Mouse (Mus musculus) lung, postnatal 0 days (tissue): ENCODE results near the gene Pou2f2. TPM values are rescaled to one million over a fixed set of nuclear protein-coding genes. Genes with fewer than 3 reads are reported as not detected.
A peak's percentile ranks its signal among the peaks of the same experiment; 100 is the strongest.

ENCODE experiments used
- ATAC-seq: fragments of 200-750 bp; cut with Nextera tagmentation; 2 replicates; pipeline ENCODE4 v1.8.0; 2017; ENCODE audit warnings: moderate library complexity
- DNase-seq: peaks from one replicate; pipeline ENCODE4 v3.0.0-alpha.2; 2016; ENCODE audit warnings: low spot score
- H3K27ac ChIP-seq: fragments of 300-500 bp; sonication (generic); 2 replicates; pipeline ENCODE4 v1.5.1; 2014; ENCODE audit warnings: antibody characterized with exemption, mild to moderate bottlenecking, low read length, mixed read lengths
- H3K27me3 ChIP-seq: fragments of 300-500 bp; sonication (generic); replicated peaks from 2 replicates; pipeline ENCODE4 v1.6.1; 2014; ENCODE audit warnings: low read length, mixed read lengths; ENCODE audit not compliant: insufficient read depth
- H3K36me3 ChIP-seq: fragments of 300-500 bp; sonication (generic); 2 replicates; pipeline ENCODE4 v1.6.1; 2014; ENCODE audit warnings: low read length, mixed read lengths; ENCODE audit not compliant: insufficient read depth
- H3K4me1 ChIP-seq: fragments of 300-500 bp; sonication (generic); 2 replicates; pipeline ENCODE4 v1.6.1; 2014; ENCODE audit warnings: antibody characterized with exemption, low read depth, low read length, mixed read lengths; ENCODE audit not compliant: insufficient read depth
- H3K4me2 ChIP-seq: fragments of 300-500 bp; sonication (generic); replicated peaks from 2 replicates; pipeline ENCODE4 v1.6.1; 2014; ENCODE audit warnings: low read depth, mild to moderate bottlenecking, low read length, moderate library complexity, mixed read lengths
- H3K4me3 ChIP-seq: fragments of 300-500 bp; sonication (generic); 2 replicates; pipeline ENCODE4 v1.5.1; 2014; ENCODE audit warnings: low read depth, low read length
- H3K9ac ChIP-seq: fragments of 300-500 bp; sonication (generic); replicated peaks from 2 replicates; pipeline ENCODE4 v1.6.1; 2014; ENCODE audit warnings: low read depth, mild to moderate bottlenecking
- H3K9me3 ChIP-seq: fragments of 300-500 bp; sonication (generic); 2 replicates; pipeline ENCODE4 v1.6.1; 2016; ENCODE audit warnings: low read length, mixed read lengths
- CTCF ChIP-seq: IDR thresholded peaks from 2 replicates; pipeline ENCODE4 v1.5.1; 2016; ENCODE audit warnings: antibody characterized with exemption, mild to moderate bottlenecking
- EP300 ChIP-seq: IDR thresholded peaks from 2 replicates; pipeline ENCODE4 v1.6.1; 2016; ENCODE audit warnings: antibody characterized with exemption, mild to moderate bottlenecking, control low read depth
- WGBS: fragments of 180-500 bp; shearing (Covaris S2); extraction: QIAGEN DNeasy Blood & Tissue Kit; methylation state at CpG from one replicate; pipeline ENCODE4 v1.1.7; 2014; 5-methylcytosine and 5-hydroxymethylcytosine counted together
- polyA plus RNA-seq: library from polyadenylated mRNA; unstranded; fragments of >200 nt; fragmentation: Nextera tagmentation; extraction: Ambion mirVana; gene quantifications from 2 replicates; pipeline ENCODE4 v1.2.1, GENCODE M21; 2015

The Pou2f2 gene
- polyA plus RNA-seq, 1 experiment from 2014 or later: 0.98 TPM

DNA sequence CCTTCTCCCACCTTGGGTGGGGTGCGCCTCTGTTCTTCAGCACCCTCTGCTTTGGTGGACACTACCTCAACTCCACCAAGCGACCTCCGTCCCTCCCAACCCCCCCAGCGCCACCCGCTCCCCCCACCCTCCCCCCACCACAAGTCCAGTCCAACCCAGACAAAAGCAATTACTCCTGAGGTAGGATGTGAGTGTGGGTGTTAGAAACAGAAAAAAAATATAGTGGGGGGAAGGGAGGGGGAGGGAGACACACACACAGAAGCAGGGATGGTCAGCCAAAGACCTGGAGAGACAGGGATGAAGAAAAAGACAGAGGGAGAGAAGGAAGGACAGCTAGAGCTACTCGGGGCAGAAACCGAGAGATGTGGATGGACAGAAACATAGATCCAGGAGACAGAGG lies 25.7 kb downstream of the Pou2f2 start:
- no peak for ATAC-seq
- WGBS: 29% methylated on average over 7 of the region's 7 CpGs
- peaks cover 6% of the 10 kb centered on the region; the same call in 1 of the 2 replicates for H3K27me3 ChIP-seq

DNA sequence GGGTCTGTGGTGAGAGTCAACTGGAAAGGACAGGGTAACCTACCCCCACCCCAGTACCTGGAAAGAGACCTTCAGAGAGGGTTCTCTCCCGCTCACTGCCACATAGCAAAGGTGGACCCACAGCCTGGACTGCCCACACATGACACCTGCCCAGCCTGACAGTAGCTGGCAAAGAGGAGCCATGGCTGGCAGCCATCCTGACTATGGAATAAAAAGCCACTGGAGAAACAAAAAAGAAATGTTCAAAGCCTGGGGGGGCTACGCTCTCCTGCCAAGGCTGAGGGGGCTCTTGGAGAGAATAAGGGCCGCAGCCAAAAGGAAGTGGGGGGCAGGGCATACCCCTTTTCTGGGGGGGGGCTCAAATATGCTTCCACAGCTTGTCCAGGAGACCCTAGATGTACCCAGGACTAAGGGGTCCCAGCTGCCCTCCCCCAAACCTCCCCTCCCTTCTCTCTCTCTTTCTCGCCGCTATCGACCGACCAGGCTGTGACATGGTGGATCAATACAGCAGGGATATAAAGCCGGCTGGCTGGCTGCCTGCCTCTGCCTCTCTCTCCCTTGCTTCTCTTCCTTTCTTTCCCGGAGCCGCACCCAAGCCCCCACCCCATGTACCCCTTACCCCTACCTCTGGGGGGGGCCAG lies 27.5 kb downstream of the Pou2f2 start:
- no peaks in the 10 kb centered on the region for H3K9me3 ChIP-seq
- no peaks in the 10 kb centered on the region for H3K4me1 ChIP-seq
- ATAC-seq (no peak), DNase-seq (no peak)
- no peak overlapping the region for H3K9ac ChIP-seq
- peaks cover 6% of the 10 kb centered on the region; the same call in 1 of the 2 replicates for H3K27me3 ChIP-seq
- no peak overlapping the region for H3K4me2 ChIP-seq
- H3K27ac ChIP-seq: no peak overlapping the region
- H3K4me3 ChIP-seq: no peak overlapping the region
- WGBS: 45% methylated on average over 4 of the region's 10 CpGs
- TF ChIP-seq CTCF (no peak), EP300 (no peak)
- H3K36me3 ChIP-seq: no peaks in the 10 kb centered on the region

More for the DNA sequence above, 25.7 kb downstream of the Pou2f2 start:
- Histone ChIP-seq H3K4me3 (no peak overlapping the region), H3K9me3 (no peaks in the 10 kb centered on the region), H3K4me1 (no peaks in the 10 kb centered on the region), H3K9ac (no peak overlapping the region), H3K36me3 (no peaks in the 10 kb centered on the region), H3K27ac (no peak overlapping the region), H3K4me2 (no peak overlapping the region)
- TF ChIP-seq EP300: no peak
- no peak for TF ChIP-seq CTCF
- no peak for DNase-seq

DNA sequence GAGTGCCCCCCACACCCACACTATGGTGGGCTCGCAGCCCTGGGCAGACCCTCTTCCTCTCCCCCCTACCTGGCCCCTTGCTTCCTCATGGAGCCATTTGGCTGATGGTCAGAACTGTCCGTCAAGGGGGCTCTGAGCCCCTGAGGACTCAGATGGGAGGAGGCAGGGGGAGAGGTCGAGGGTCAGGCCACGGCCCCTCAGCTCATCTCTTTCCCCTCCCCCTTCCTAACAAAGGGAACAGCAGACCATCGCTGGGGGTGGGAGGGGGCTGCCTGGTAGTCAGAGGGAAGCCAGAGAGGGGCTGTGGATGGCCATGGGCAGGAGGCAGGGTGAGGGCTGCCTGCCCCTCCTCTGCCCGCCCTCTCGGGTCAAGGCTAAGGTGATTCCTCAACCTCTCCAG lies 28.5 kb downstream of the Pou2f2 start:
- Histone ChIP-seq H3K27ac (no peak overlapping the region), H3K9me3 (no peaks in the 10 kb centered on the region), H3K4me2 (no peak overlapping the region), H3K9ac (no peak overlapping the region), H3K4me3 (no peak overlapping the region), H3K36me3 (no peaks in the 10 kb centered on the region), H3K27me3 (peaks cover 6% of the 10 kb centered on the region; the same call in 1 of the 2 replicates), H3K4me1 (no peaks in the 10 kb centered on the region)
- WGBS: 5% methylated on average over 7 of the region's 7 CpGs
- no peak for DNase-seq
- ATAC-seq: no peak
- TF ChIP-seq CTCF (no peak), EP300 (no peak)

DNA sequence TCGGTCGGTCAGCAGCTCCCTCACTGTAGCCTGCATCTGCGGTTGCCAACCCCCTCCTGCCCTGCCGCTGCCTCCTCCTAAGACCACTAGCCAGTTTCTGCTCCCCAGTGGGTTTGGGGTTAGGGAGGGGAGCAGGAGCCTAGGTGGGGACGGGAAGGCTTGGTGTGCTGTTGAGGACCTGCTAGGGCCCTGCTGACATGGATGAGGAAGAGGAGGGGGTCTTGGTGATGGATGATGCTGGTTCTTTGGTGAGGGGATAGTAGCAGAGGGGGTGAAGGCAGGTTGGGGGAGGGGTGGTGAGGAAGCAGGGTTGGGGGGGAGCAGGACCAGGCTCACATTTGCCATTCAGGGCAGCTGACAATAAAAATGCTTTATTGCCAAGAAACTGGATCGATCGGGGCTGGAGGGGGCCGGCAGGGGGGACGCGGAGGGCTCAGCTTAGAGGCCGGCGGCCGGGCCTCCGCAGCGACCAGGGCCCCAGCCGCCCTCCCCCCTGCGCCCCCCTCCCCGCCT lies 29.3 kb downstream of the Pou2f2 start:
- no peak overlapping the region for H3K4me3 ChIP-seq
- no peaks in the 10 kb centered on the region for H3K9me3 ChIP-seq
- H3K27ac ChIP-seq: no peak overlapping the region
- no peaks in the 10 kb centered on the region for H3K36me3 ChIP-seq
- 0% methylated on average over 5 of the region's 18 CpGs for WGBS
- no peak overlapping the region for H3K9ac ChIP-seq
- no peak overlapping the region for H3K4me2 ChIP-seq
- TF ChIP-seq EP300 (no peak), CTCF (no peak)
- no peak for DNase-seq
- peaks cover 6% of the 10 kb centered on the region; the same call in 1 of the 2 replicates for H3K27me3 ChIP-seq
- H3K4me1 ChIP-seq: no peaks in the 10 kb centered on the region
- no peak for ATAC-seq

DNA sequence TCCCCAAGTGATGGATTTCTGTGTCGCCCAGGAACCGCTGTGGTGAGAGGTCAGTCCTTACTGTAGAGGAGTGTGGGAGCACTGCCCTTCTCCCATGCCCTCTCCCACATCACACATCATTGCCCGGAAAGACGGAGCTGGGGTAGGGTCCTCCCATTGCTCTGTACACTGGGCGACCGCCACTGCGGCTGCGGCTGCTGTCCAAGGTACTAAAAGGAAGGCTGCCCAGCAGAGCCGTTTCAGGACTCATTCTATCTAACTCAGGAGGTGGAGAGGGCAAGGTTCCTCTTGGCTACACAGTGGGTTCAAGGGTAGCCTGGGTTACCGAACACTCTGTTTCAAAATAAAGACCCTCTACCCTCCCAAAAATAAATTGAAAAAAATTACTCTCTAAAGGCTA lies 33.6 kb downstream of the Pou2f2 start:
- ATAC-seq (peak; percentile 32; the same call in 1 of the 2 replicates), DNase-seq (peak; percentile 42)
- H3K9ac ChIP-seq: no peak overlapping the region
- H3K4me2 ChIP-seq: no peak overlapping the region
- no peaks in the 10 kb centered on the region for H3K36me3 ChIP-seq
- H3K4me1 ChIP-seq: no peaks in the 10 kb centered on the region
- H3K27ac ChIP-seq: no peak overlapping the region
- H3K9me3 ChIP-seq: no peaks in the 10 kb centered on the region
- H3K27me3 ChIP-seq: 0 out of 2 replicates have a peak, but pooled peaks cover 1% of the 10 kb centered on the region
- 10% methylated on average over 10 of the region's 10 CpGs for WGBS
- no peak for TF ChIP-seq CTCF
- no peak for TF ChIP-seq EP300
- H3K4me3 ChIP-seq: no peak overlapping the region

DNA sequence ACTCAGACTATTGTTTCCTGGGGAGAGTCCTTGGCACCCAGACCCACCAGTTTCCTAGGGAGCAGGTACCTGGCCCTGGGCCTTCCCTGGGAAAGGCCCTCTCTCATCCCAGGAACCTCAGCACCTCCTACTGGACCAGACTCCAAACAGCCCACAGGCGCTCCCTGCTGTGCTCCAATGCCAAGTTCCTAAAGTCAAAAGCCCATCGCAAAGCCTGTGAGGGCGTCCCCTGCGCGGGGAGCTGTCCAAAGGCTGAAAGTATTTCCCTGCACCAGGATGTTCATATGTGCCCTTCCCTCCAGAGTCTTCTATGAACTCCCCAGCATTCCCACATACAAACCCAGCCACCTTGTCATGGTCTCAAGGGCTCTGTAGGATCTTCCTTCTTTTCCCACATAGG lies 37.8 kb downstream of the Pou2f2 start:
- DNase-seq: peak; percentile 77
- Histone ChIP-seq H3K27ac (no peak overlapping the region), H3K4me2 (no peak overlapping the region), H3K9ac (no peak overlapping the region), H3K36me3 (no peaks in the 10 kb centered on the region), H3K4me1 (no peaks in the 10 kb centered on the region), H3K27me3 (no peaks in the 10 kb centered on the region), H3K9me3 (no peaks in the 10 kb centered on the region), H3K4me3 (no peak overlapping the region)
- peak; percentile 64 for ATAC-seq
- TF ChIP-seq EP300 (no peak), CTCF (peak; percentile 33)
- WGBS: 2% methylated on average over 5 of the region's 5 CpGs
